Mouse (Mus musculus) kidney, embryonic 14.5 days (tissue): Measurements from ENCODE around the gene Pip5kl1. TPM values are rescaled to one million over a fixed set of nuclear protein-coding genes. Genes with fewer than 3 reads are reported as not detected.

ENCODE experiments used
- ATAC-seq: fragments of 200-750 bp; cut with Nextera tagmentation; 2 replicates; pipeline ENCODE4 v1.8.0; 2017; ENCODE audit warnings: moderate number of reproducible peaks, mild to moderate bottlenecking, moderate TSS enrichment, moderate library complexity; ENCODE audit not compliant: low FRiP score, low TSS enrichment
- H3K27ac ChIP-seq: fragments of 300-500 bp; sonication (generic); 2 replicates; pipeline ENCODE4 v1.5.1; 2014; ENCODE audit warnings: low read depth, mild to moderate bottlenecking, low read length, moderate library complexity, mixed read lengths
- H3K27me3 ChIP-seq: fragments of 300-500 bp; sonication (generic); 2 replicates; pipeline ENCODE4 v1.6.1; 2014; ENCODE audit warnings: mild to moderate bottlenecking, low read length; ENCODE audit not compliant: control insufficient read depth, insufficient read depth
- H3K36me3 ChIP-seq: fragments of 300-500 bp; sonication (generic); 2 replicates; pipeline ENCODE4 v1.6.1; 2014; ENCODE audit warnings: low read length, mixed read lengths; ENCODE audit not compliant: control insufficient read depth, insufficient read depth
- H3K4me1 ChIP-seq: fragments of 300-500 bp; sonication (generic); 2 replicates; pipeline ENCODE4 v1.6.1; 2014; ENCODE audit warnings: low read length, mixed read lengths; ENCODE audit not compliant: control insufficient read depth, insufficient read depth
- H3K4me2 ChIP-seq: fragments of 300-500 bp; sonication (generic); replicated peaks from 2 replicates; pipeline ENCODE4 v1.6.1; 2014; ENCODE audit warnings: low read depth, mild to moderate bottlenecking, low read length
- H3K4me3 ChIP-seq: fragments of 300-500 bp; sonication (generic); 2 replicates; pipeline ENCODE4 v1.5.1; 2014; ENCODE audit warnings: mild to moderate bottlenecking, low read length
- H3K9ac ChIP-seq: fragments of 300-500 bp; sonication (generic); 2 replicates; pipeline ENCODE4 v1.6.1; 2014; ENCODE audit warnings: low read depth, mild to moderate bottlenecking, low read length, moderate library complexity
- H3K9me3 ChIP-seq: fragments of 300-500 bp; sonication (generic); 2 replicates; pipeline ENCODE4 v1.6.1; 2016; ENCODE audit warnings: low read length; ENCODE audit not compliant: control insufficient read depth
- WGBS: fragments of 180-500 bp; shearing (Covaris S2); extraction: QIAGEN DNeasy Blood & Tissue Kit; methylation state at CpG from one replicate; pipeline ENCODE4 v1.1.7; 2014; 5-methylcytosine and 5-hydroxymethylcytosine counted together
- polyA plus RNA-seq: library from polyadenylated mRNA; unstranded; fragments of >200 nt; fragmentation: Nextera tagmentation; extraction: Ambion mirVana; gene quantifications from 2 replicates; pipeline ENCODE4 v1.2.1, GENCODE M21; 2014

Gene Pip5kl1
- polyA plus RNA-seq, 1 experiment from 2014 or later = 2.3 TPM

GRCm38 (mm10) chr2:32575586-32576160 lies 1.1 kb downstream of the Pip5kl1 start, which contains the start of gene 9430097D07Rik:
Gene 9430097D07Rik, minus strand, starts transcription at chr2:32575684.
- H3K36me3 ChIP-seq = no peaks in the 10 kb centered on the region
- peak within 1 kb of the TSS; percentile 38 for H3K9ac ChIP-seq
- H3K4me3 ChIP-seq = peak within 1 kb of the TSS; percentile 37
- peaks cover 11% of the 10 kb centered on the region for H3K4me1 ChIP-seq
- no peaks in the 10 kb centered on the region for H3K9me3 ChIP-seq
- H3K27me3 ChIP-seq = peaks cover 4% of the 10 kb centered on the region; the same call in 1 of the 2 replicates
- H3K27ac ChIP-seq = no peak within 1 kb of the TSS
- H3K4me2 ChIP-seq = peak within 1 kb of the TSS; percentile 79
- ATAC-seq = peak; percentile 55
- 5% methylated on average over 28 of the region's 28 CpGs for WGBS

GRCm38 (mm10) chr2:32576532-32576931 lies 1.9 kb downstream of the Pip5kl1 start:
- no peaks in the 10 kb centered on the region for H3K9me3 ChIP-seq
- no peak overlapping the region for H3K4me3 ChIP-seq
- peaks cover 7% of the 10 kb centered on the region for H3K4me1 ChIP-seq
- H3K27ac ChIP-seq = no peak overlapping the region
- no peak overlapping the region for H3K4me2 ChIP-seq
- peaks cover 4% of the 10 kb centered on the region; the same call in 1 of the 2 replicates for H3K27me3 ChIP-seq
- H3K36me3 ChIP-seq = no peaks in the 10 kb centered on the region
- no peak for ATAC-seq
- H3K9ac ChIP-seq = no peak overlapping the region
- WGBS = 89% methylated on average over 9 of the region's 9 CpGs

GRCm38 (mm10) chr2:32578146-32579046 lies 3.8 kb downstream of the Pip5kl1 start:
- H3K9ac ChIP-seq = no peak overlapping the region
- H3K27ac ChIP-seq = no peak overlapping the region
- H3K4me1 ChIP-seq = peaks cover 5% of the 10 kb centered on the region; the same call in 1 of the 2 replicates
- H3K9me3 ChIP-seq = no peaks in the 10 kb centered on the region
- H3K4me2 ChIP-seq = no peak overlapping the region
- WGBS = 38% methylated on average over 26 of the region's 30 CpGs
- H3K36me3 ChIP-seq = no peaks in the 10 kb centered on the region
- H3K4me3 ChIP-seq = no peak overlapping the region
- H3K27me3 ChIP-seq = peaks cover 7% of the 10 kb centered on the region; the same call in 1 of the 2 replicates
- ATAC-seq = no peak

GRCm38 (mm10) chr2:32581450-32582095 lies 7.0 kb downstream of the Pip5kl1 start:
- Histone ChIP-seq H3K9ac (no peak overlapping the region), H3K36me3 (no peaks in the 10 kb centered on the region), H3K9me3 (no peaks in the 10 kb centered on the region), H3K4me3 (peak overlapping the region; percentile 26), H3K4me1 (no peaks in the 10 kb centered on the region), H3K27ac (no peak overlapping the region), H3K4me2 (no peak overlapping the region; the same call in none of the 2 replicates), H3K27me3 (peaks cover 7% of the 10 kb centered on the region; the same call in 1 of the 2 replicates)
- no peak; the same call in 1 of the 2 replicates for ATAC-seq
- whole genome bisulfite sequencing = 35% methylated on average over 19 of the region's 19 CpGs

GRCm38 (mm10) chr2:32582830-32583799 lies 8.5 kb downstream of the Pip5kl1 start:
- Histone ChIP-seq H3K4me1 (peaks cover 8% of the 10 kb centered on the region; the same call in 1 of the 2 replicates), H3K9ac (0 out of 2 replicates have a peak overlapping the region, but pooled peaks have one; percentile 18), H3K27me3 (peaks cover 5% of the 10 kb centered on the region; the same call in 1 of the 2 replicates), H3K4me3 (peak overlapping the region; percentile 20), H3K4me2 (peak overlapping the region; percentile 34), H3K9me3 (no peaks in the 10 kb centered on the region), H3K36me3 (no peaks in the 10 kb centered on the region), H3K27ac (no peak overlapping the region)
- 13% methylated on average over 37 of the region's 37 CpGs for WGBS
- peak; percentile 61 for ATAC-seq

- H3K9me3 ChIP-seq = no peaks in the 10 kb centered on the region
- WGBS = 82% methylated on average over 7 of the region's 7 CpGs
- H3K27me3 ChIP-seq = 0 out of 2 replicates have a peak, but pooled peaks cover 3% of the 10 kb centered on the region
- peaks cover 12% of the 10 kb centered on the region; the same call in 1 of the 2 replicates for H3K4me1 ChIP-seq
- H3K27ac ChIP-seq = no peak overlapping the region
- no peak for ATAC-seq
- no peaks in the 10 kb centered on the region for H3K36me3 ChIP-seq
- no peak overlapping the region for H3K4me3 ChIP-seq
- H3K4me2 ChIP-seq = no peak overlapping the region
- H3K9ac ChIP-seq = no peak overlapping the region
These were observed 10.6 kb downstream of the Pip5kl1 start for GRCm38 (mm10) chr2:32585149-32585714.

- 0 out of 2 replicates have a peak within 1 kb of the TSS, but pooled peaks have one; percentile 12 for H3K27ac ChIP-seq
- H3K4me2 ChIP-seq = peak within 1 kb of the TSS; percentile 62
- peak; percentile 89 for ATAC-seq
- H3K36me3 ChIP-seq = no peaks in the 10 kb centered on the region
- H3K4me3 ChIP-seq = peak within 1 kb of the TSS; percentile 50
- H3K4me1 ChIP-seq = peaks cover 12% of the 10 kb centered on the region; the same call in 1 of the 2 replicates
- peak within 1 kb of the TSS; percentile 61 for H3K9ac ChIP-seq
- H3K27me3 ChIP-seq = 0 out of 2 replicates have a peak, but pooled peaks cover 3% of the 10 kb centered on the region
- no peaks in the 10 kb centered on the region for H3K9me3 ChIP-seq
- under 1% methylated on average over 38 of the region's 38 CpGs for WGBS
These were observed 12.3 kb downstream of the Pip5kl1 start, which contains the start of gene St6galnac4 for GRCm38 (mm10) chr2:32586871-32587351. Gene St6galnac4, plus strand, starts transcription at chr2:32587095.
